In the genomic region with DNA sequence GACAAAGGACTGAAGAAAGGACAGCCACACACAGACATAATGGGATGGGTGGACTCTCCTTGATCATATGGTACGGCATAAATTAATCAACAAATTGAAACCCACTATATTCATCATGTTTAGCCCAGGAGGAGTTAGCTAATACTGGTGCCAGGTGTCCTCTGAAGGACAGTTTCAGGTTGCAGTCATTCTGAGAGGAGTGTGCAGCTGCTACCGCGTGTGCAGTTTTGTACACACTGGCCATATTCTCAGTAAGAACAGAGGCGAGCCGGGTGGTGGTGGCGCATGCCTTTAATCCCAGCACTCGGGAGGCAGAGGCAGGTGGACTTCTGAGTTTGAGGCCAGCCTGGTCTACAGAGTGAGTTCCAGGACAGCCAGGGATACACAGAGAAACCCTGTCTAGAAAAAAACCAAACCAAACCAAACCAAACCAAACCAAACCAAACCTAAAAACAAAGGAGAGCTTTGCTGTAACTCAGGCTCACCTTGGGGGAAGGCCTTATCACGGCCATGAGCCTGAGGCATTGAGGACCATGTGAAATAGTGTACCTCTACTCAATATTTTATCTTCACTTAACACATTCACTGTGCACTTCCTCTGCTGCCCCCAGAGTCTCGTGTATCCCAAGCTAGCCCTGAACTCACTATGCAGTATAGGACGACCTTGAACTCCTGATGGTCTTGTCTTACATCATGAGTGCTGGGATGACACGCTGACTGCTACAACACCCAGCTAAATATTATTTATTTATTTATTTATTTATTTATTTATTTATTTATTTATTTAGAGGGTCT, we compare ENCODE assay signal across 30 mouse cellular contexts. TPM values are rescaled to one million over a fixed set of nuclear protein-coding genes. Genes with fewer than 3 reads are reported as not detected.
DNase-seq lines count a peak whose midpoint lies in the region; ATAC-seq and TF ChIP-seq lines count a peak whose summit lies in the region.
"Had no signal": no experiment of that assay in that cellular context is flagged by ENCODE, and none has a peak within 500 bp of the region (broad histone marks: within the 10 kb centered on the region; RNA-seq: fewer than 3 reads in every experiment).

No protein-coding gene starts in this region.

- no peak for TF ChIP-seq RAD21 in CH12.LX (IDR thresholded peaks at IDR 0.05; ENCODE audit: low read depth, low read length)

- no peak for DNase-seq in liver, embryonic 11.5 days (ENCODE audit: low spot score)
- DNase-seq in liver (no peak), 416B (ENCODE audit: low read depth) (peak; percentile 21), CH12.LX (ENCODE audit: extremely low read depth) (peak; percentile 60), ZHBTc4 (ENCODE audit: low read depth, low spot score) (peak; percentile 33)
- DNase-seq in retina, postnatal 1 day = no peak
- DNase-seq in midbrain, postnatal 0 days (ENCODE audit: low spot score) = no peak
- DNase-seq in left cerebral cortex, adult 18-20 months (ENCODE audit: low spot score in 2 of 2) = no peak
- DNase-seq: adrenal gland, adult 2 months; adrenal gland, postnatal 14 days; cerebellum, adult 11 months; cerebellum, adult 2 months; cerebellum, adult 9-11 months; cerebellum, postnatal 25 days; forebrain, postnatal 0 days; gastrocnemius, adult 2 months; gastrocnemius, postnatal 14 days; heart, adult 2 months had no signal

- no peak for TF ChIP-seq POLR2A in CH12.LX (IDR thresholded peaks at IDR 0.05; ENCODE audit: low read depth, low read length)

- no peaks in the 10 kb centered on the region for H3K36me3 ChIP-seq in liver, embryonic 11.5 days (ENCODE audit: control insufficient read depth, insufficient read depth, low read length)
- H3K36me3 ChIP-seq in CH12.LX (replicated peaks in 1 of 2; ENCODE audit: control insufficient read depth in 1 of 2, insufficient read depth in 1 of 2, low read length in 1 of 2) = no peaks in the 10 kb centered on the region
- H3K36me3 ChIP-seq in midbrain, postnatal 0 days (ENCODE audit: insufficient read depth, low read length) = no peaks in the 10 kb centered on the region
- H3K36me3 ChIP-seq: embryonic facial prominence, embryonic 12.5 days; embryonic facial prominence, embryonic 15.5 days; G1E; hindbrain, embryonic 12.5 days; hindbrain, embryonic 15.5 days had no signal

- H3K4me1 ChIP-seq in liver, embryonic 11.5 days (replicated peaks; ENCODE audit: control insufficient read depth, insufficient read depth, low read length) = 0 out of 2 replicates have a peak, but pooled peaks cover 2% of the 10 kb centered on the region
- H3K4me1 ChIP-seq in CH12.LX (ENCODE audit: control insufficient read depth in 1 of 2, insufficient read depth in 2 of 2) = peaks cover 26 to 77% of the 10 kb centered on the region in 2 experiments
- H3K4me1 ChIP-seq in midbrain, postnatal 0 days (ENCODE audit: insufficient read depth, low read length) = no peaks in the 10 kb centered on the region; the same call in 1 of the 2 replicates
- H3K4me1 ChIP-seq: embryonic facial prominence, embryonic 12.5 days; embryonic facial prominence, embryonic 15.5 days; hindbrain, embryonic 12.5 days; hindbrain, embryonic 15.5 days had no signal

- no peak overlapping the region for H3K4me2 ChIP-seq in liver, embryonic 11.5 days
- no peak overlapping the region for H3K4me2 ChIP-seq in CH12.LX (ENCODE audit: insufficient read depth, low read depth, poor library complexity, severe bottlenecking)
- H3K4me2 ChIP-seq in midbrain, postnatal 0 days (ENCODE audit: low read depth, low read length, poor library complexity, severe bottlenecking) = no peak overlapping the region
- H3K4me2 ChIP-seq: embryonic facial prominence, embryonic 12.5 days; embryonic facial prominence, embryonic 15.5 days; heart, embryonic 11.5 days; hindbrain, embryonic 12.5 days; hindbrain, embryonic 15.5 days had no signal

- H3K9ac ChIP-seq in liver, embryonic 11.5 days (ENCODE audit: low read depth, low read length) = no peak overlapping the region
- 0 out of 2 replicates have a peak overlapping the region, but pooled peaks have one; percentile 2 for H3K9ac ChIP-seq in CH12.LX (ENCODE audit: insufficient read depth, low read depth)
- no peak overlapping the region for H3K9ac ChIP-seq in midbrain, postnatal 0 days (replicated peaks; ENCODE audit: low read length, poor library complexity, severe bottlenecking)
- H3K9ac ChIP-seq: embryonic facial prominence, embryonic 12.5 days; embryonic facial prominence, embryonic 15.5 days; forebrain, postnatal 0 days; hindbrain, embryonic 12.5 days; hindbrain, embryonic 15.5 days had no signal

- TF ChIP-seq CTCF in CH12.LX (conservative IDR thresholded peaks at IDR 0.05 in 1 of 2, IDR thresholded peaks at IDR 0.05 in 1 of 2; ENCODE audit: low read depth in 2 of 2, low read length in 2 of 2) = no peak
- TF ChIP-seq CTCF in midbrain, postnatal 0 days (IDR thresholded peaks at IDR 0.05) = no peak

- dilution Hi-C loops in CH12.LX (cut with MboI; ENCODE audit: extremely low pct_ligation_motif_present, extremely low pct_unique_long_range_greater_than_20kb, low sequenced_read_pairs) = no loop called here

- no peak overlapping the region for H3K27ac ChIP-seq in liver, embryonic 11.5 days (ENCODE audit: low read depth, low read length)
- H3K27ac ChIP-seq in CH12.LX (ENCODE audit: insufficient read depth, low read depth) = peak overlapping the region; percentile 9; the same call in 1 of the 2 replicates
- H3K27ac ChIP-seq in midbrain, postnatal 0 days (ENCODE audit: low read depth, low read length) = no peak overlapping the region
- H3K27ac ChIP-seq: embryonic facial prominence, embryonic 12.5 days; embryonic facial prominence, embryonic 15.5 days; gastrocnemius, adult 2 months; heart, adult 2 months; hindbrain, embryonic 12.5 days; hindbrain, embryonic 15.5 days had no signal

- TF ChIP-seq EP300 in CH12.LX (IDR thresholded peaks at IDR 0.05; ENCODE audit: low read length) = peak; percentile 94

- in situ Hi-C loops in CH12.LX (cut with MboI; ENCODE audit: low pct_ligation_motif_present, low pct_unique_long_range_greater_than_20kb, low sequenced_read_pairs) = no loop called here

- peak; percentile 75 for ATAC-seq in liver, embryonic 11.5 days (replicated peaks; ENCODE audit: low FRiP score)
- ATAC-seq in midbrain, postnatal 0 days (ENCODE audit: low FRiP score) = no peak
- ATAC-seq: forebrain, embryonic 14.5 days; forebrain, postnatal 0 days had no signal

- H3K4me3 ChIP-seq in liver, embryonic 11.5 days (ENCODE audit: low read depth, low read length) = no peak overlapping the region
- H3K4me3 ChIP-seq in CH12.LX (replicated peaks in 1 of 3; ENCODE audit: low read depth in 2 of 3, low read length in 2 of 3, poor library complexity in 1 of 3) = no peak overlapping the region
- no peak overlapping the region for H3K4me3 ChIP-seq in midbrain, postnatal 0 days (ENCODE audit: low read depth, low read length)
- H3K4me3 ChIP-seq: embryonic facial prominence, embryonic 12.5 days; embryonic facial prominence, embryonic 15.5 days; gastrocnemius, adult 2 months; heart, adult 2 months; hindbrain, embryonic 12.5 days; hindbrain, embryonic 15.5 days had no signal

- no peaks in the 10 kb centered on the region for H3K79me2 ChIP-seq in CH12.LX (replicated peaks; ENCODE audit: control insufficient read depth, extremely low read depth, insufficient read depth, poor library complexity, severe bottlenecking)

- 72% methylated on average over 11 of the region's 11 CpGs for WGBS in liver, embryonic 11.5 days
- WGBS in midbrain, postnatal 0 days = 93% methylated on average over 11 of the region's 11 CpGs

- no peaks in the 10 kb centered on the region for H3K27me3 ChIP-seq in liver, embryonic 11.5 days (replicated peaks; ENCODE audit: control insufficient read depth, insufficient read depth, low read length)
- no peaks in the 10 kb centered on the region for H3K27me3 ChIP-seq in CH12.LX (replicated peaks)
- H3K27me3 ChIP-seq in midbrain, postnatal 0 days (ENCODE audit: insufficient read depth, low read length) = no peaks in the 10 kb centered on the region
- H3K27me3 ChIP-seq: embryonic facial prominence, embryonic 12.5 days; embryonic facial prominence, embryonic 15.5 days; hindbrain, embryonic 12.5 days; hindbrain, embryonic 15.5 days had no signal

- no peaks in the 10 kb centered on the region for H3K9me3 ChIP-seq in liver, embryonic 11.5 days (ENCODE audit: control insufficient read depth, low read length)
- H3K9me3 ChIP-seq in CH12.LX (replicated peaks; ENCODE audit: low read length) = no peaks in the 10 kb centered on the region
- H3K9me3 ChIP-seq in midbrain, postnatal 0 days (ENCODE audit: low read length) = no peaks in the 10 kb centered on the region
- H3K9me3 ChIP-seq: embryonic facial prominence, embryonic 12.5 days; embryonic facial prominence, embryonic 15.5 days; G1E; hindbrain, embryonic 12.5 days; hindbrain, embryonic 15.5 days had no signal

RNA-seq across cellular contexts. Expression of a gene that starts 5.6 kb away (rescaled TPM):
- 31.3 and 32.7 TPM in 2 replicates for polyA plus RNA-seq in liver, embryonic 11.5 days (2014; fragmentation: Nextera tagmentation; extraction: Ambion mirVana)
- 3.7 and 4.4 TPM in 2 replicates for total RNA-seq in CH12.LX (2012; rRNA removed)
- 3.4 and 4.6 TPM in 2 replicates for total RNA-seq in CH12.LX (2014; rRNA removed)
- 18.0 and 22.6 TPM in 2 replicates for polyA plus RNA-seq in CH12.LX (2012; ENCODE audit: insufficient read length, low read depth)
- total RNA-seq in midbrain, postnatal 0 days (2014; rRNA removed) = 27.4 and 39.4 TPM in 2 replicates
- 24.2 and 27.2 TPM in 2 replicates for polyA plus RNA-seq in midbrain, postnatal 0 days (2015; fragmentation: Nextera tagmentation; extraction: Ambion mirVana)
- total RNA-seq in left cerebral cortex, adult 18-20 months (2021) = 10 to 100 TPM; 51.4 to 57.2 TPM
- polyA plus RNA-seq: G1E had no signal

RNA-seq across cellular contexts. Expression of a gene that starts 5.7 kb away (rescaled TPM):
- not detected in 2 replicates for polyA plus RNA-seq in liver, embryonic 11.5 days (2014; fragmentation: Nextera tagmentation; extraction: Ambion mirVana)
- total RNA-seq in CH12.LX (2012; rRNA removed) (0.17 and 0.25 TPM in 2 replicates), CH12.LX (2014; rRNA removed) (0.11 and 0.15 TPM in 2 replicates)
- polyA plus RNA-seq in CH12.LX (2012; ENCODE audit: insufficient read length, low read depth) = 2.2 and 3.0 TPM in 2 replicates
- total RNA-seq in midbrain, postnatal 0 days (2014; rRNA removed) = 11.5 and 12.5 TPM in 2 replicates
- 6.0 and 7.4 TPM in 2 replicates for polyA plus RNA-seq in midbrain, postnatal 0 days (2015; fragmentation: Nextera tagmentation; extraction: Ambion mirVana)
- total RNA-seq in left cerebral cortex, adult 18-20 months (2021) = 100 to 1,000 TPM; 239 to 276 TPM
- total RNA-seq: common myeloid progenitor, adult 5-6 weeks; hematopoietic stem cell, adult 5-6 weeks had no signal
- polyA plus RNA-seq: G1E had no signal

RNA-seq across cellular contexts. Expression of a gene that starts 33.7 kb away (rescaled TPM):
- polyA plus RNA-seq in liver, embryonic 11.5 days (2014; fragmentation: Nextera tagmentation; extraction: Ambion mirVana) = 0.06 and 0.07 TPM in 2 replicates
- total RNA-seq in CH12.LX (2012; rRNA removed) = not detected in 2 replicates
- not detected in 2 replicates for total RNA-seq in CH12.LX (2014; rRNA removed)
- polyA plus RNA-seq in CH12.LX (2012; ENCODE audit: insufficient read length, low read depth) = not detected in 2 replicates
- total RNA-seq in midbrain, postnatal 0 days (2014; rRNA removed) = 0.05 and 0.16 TPM in 2 replicates
- polyA plus RNA-seq in midbrain, postnatal 0 days (2015; fragmentation: Nextera tagmentation; extraction: Ambion mirVana) = 0.09 TPM in 1 of 2 replicates, not detected in the other
- not detected for total RNA-seq in left cerebral cortex, adult 18-20 months (2021)
- total RNA-seq: adrenal gland, adult 2 months; forebrain, postnatal 0 days; gastrocnemius, adult 2 months; gastrocnemius, postnatal 14 days; heart, postnatal 25 days had no signal
- polyA plus RNA-seq: cerebellum, adult 2 months; embryonic facial prominence, embryonic 15.5 days; forebrain, embryonic 11.5 days; forebrain, embryonic 14.5 days; G1E; heart, embryonic 11.5 days; heart, embryonic 14.5 days; hindbrain, embryonic 12.5 days had no signal

RNA-seq across cellular contexts. Expression of a gene that starts 49.5 kb away (rescaled TPM):
- polyA plus RNA-seq in liver, embryonic 11.5 days (2014; fragmentation: Nextera tagmentation; extraction: Ambion mirVana) = 0.29 and 0.42 TPM in 2 replicates
- total RNA-seq in CH12.LX (2012; rRNA removed) (0.21 TPM in 2 replicates), CH12.LX (2014; rRNA removed) (0.26 and 0.28 TPM in 2 replicates)
- 2.4 and 2.8 TPM in 2 replicates for polyA plus RNA-seq in CH12.LX (2012; ENCODE audit: insufficient read length, low read depth)
- total RNA-seq in midbrain, postnatal 0 days (2014; rRNA removed) = 78.5 and 115 TPM in 2 replicates
- polyA plus RNA-seq in midbrain, postnatal 0 days (2015; fragmentation: Nextera tagmentation; extraction: Ambion mirVana) = 2.9 and 3.7 TPM in 2 replicates
- 100 to 1,000 TPM; 174 to 185 TPM for total RNA-seq in left cerebral cortex, adult 18-20 months (2021)
- total RNA-seq: common myeloid progenitor, adult 5-6 weeks; hematopoietic stem cell, adult 5-6 weeks had no signal
- polyA plus RNA-seq: G1E had no signal

Comparison
In these comparisons a context has a peak if more than half of its experiments do, and no peak if none do; other contexts are left out.
1. DNase-seq: peak in 416B (single experiment), CH12.LX (single experiment) and ZHBTc4 (single experiment); none in liver, embryonic 11.5 days (single experiment), liver (single experiment), retina, postnatal 1 day (single experiment), midbrain, postnatal 0 days (single experiment) and left cerebral cortex, adult 18-20 months (0 of 2).
2. RNA of a gene that starts 5.7 kb away (total RNA-seq): 239 to 276 TPM in left cerebral cortex, adult 18-20 months; 11.5 to 12.5 TPM in midbrain, postnatal 0 days and 0.11 to 0.25 TPM in CH12.LX; every median in the first group is over 10 times any median in the second.